Mouse (Mus musculus) heart, embryonic 14.5 days (tissue): ENCODE measurements at regions not wholly inside any gene's neighbourhood (a gene's known extent, or its start where the extent isn't known, plus 50 kb on each side); places are given as distances from the start of the nearest gene placed in this dataset.

Source experiments
- ATAC-seq: fragments of 200-750 bp; cut with Nextera tagmentation; 2 replicates; pipeline ENCODE4 v1.8.0; 2017; ENCODE audit warnings: low read depth, moderate TSS enrichment; ENCODE audit not compliant: insufficient number of reproducible peaks, insufficient read depth, low FRiP score
- H3K27ac ChIP-seq, 2 experiments: fragments of 200-500 bp in 1 of 2; fragments of 300-500 bp in 1 of 2; sonication (generic) in 1 of 2; replicated peaks in 1 of 2; 2 replicates each; pipeline ENCODE4 v1.5.1; 2012 to 2014; ENCODE audit warnings: low read depth in 2 of 2, low read length in 2 of 2, control low read depth in 1 of 2, mild to moderate bottlenecking in 1 of 2, mixed read lengths in 1 of 2; ENCODE audit not compliant: control insufficient read depth in 1 of 2, insufficient read depth in 1 of 2
- H3K27me3 ChIP-seq: fragments of 300-500 bp; sonication (generic); 2 replicates; pipeline ENCODE4 v1.6.1; 2014; ENCODE audit warnings: mild to moderate bottlenecking, low read length, control low read depth; ENCODE audit not compliant: control insufficient read depth, insufficient read depth
- H3K36me3 ChIP-seq: fragments of 300-500 bp; sonication (generic); 2 replicates; pipeline ENCODE4 v1.6.1; 2014; ENCODE audit warnings: mild to moderate bottlenecking, control low read depth, low read length, mixed read lengths; ENCODE audit not compliant: control insufficient read depth, insufficient read depth
- H3K4me1 ChIP-seq, 2 experiments: fragments of 200-500 bp in 1 of 2; fragments of 300-500 bp in 1 of 2; sonication (generic) in 1 of 2; 2 replicates each; pipeline ENCODE4 v1.6.1; 2012 to 2014; ENCODE audit warnings: low read length in 2 of 2, control low read depth in 1 of 2, mixed read lengths in 1 of 2; ENCODE audit not compliant: control insufficient read depth in 2 of 2, insufficient read depth in 2 of 2
- H3K4me2 ChIP-seq: fragments of 300-500 bp; sonication (generic); 2 replicates; pipeline ENCODE4 v1.6.1; 2014; ENCODE audit warnings: mild to moderate bottlenecking, low read length
- H3K4me3 ChIP-seq, 2 experiments: fragments of 200-500 bp in 1 of 2; fragments of 300-500 bp in 1 of 2; sonication (generic) in 1 of 2; 2 replicates each; pipeline ENCODE4 v1.5.1; 2012 to 2014; ENCODE audit warnings: low read length in 2 of 2, mild to moderate bottlenecking in 2 of 2, control low read depth in 1 of 2, low read depth in 1 of 2, moderate library complexity in 1 of 2; ENCODE audit not compliant: control insufficient read depth in 1 of 2, insufficient read depth in 1 of 2
- H3K9ac ChIP-seq: fragments of 300-500 bp; sonication (generic); 2 replicates; pipeline ENCODE4 v1.6.1; 2014; ENCODE audit warnings: mild to moderate bottlenecking, low read length
- H3K9me3 ChIP-seq: fragments of 300-500 bp; sonication (generic); 2 replicates; pipeline ENCODE4 v1.6.1; 2016; ENCODE audit warnings: low read length, control low read depth; ENCODE audit not compliant: control insufficient read depth
- whole genome bisulfite sequencing: fragments of 180-500 bp; shearing (Covaris S2); extraction: QIAGEN DNeasy Blood & Tissue Kit; methylation state at CpG from one replicate; pipeline ENCODE4 v1.1.7; 2014; 5-methylcytosine and 5-hydroxymethylcytosine counted together

- WGBS: 51% methylated on average over 8 of the region's 8 CpGs
- H3K27ac ChIP-seq: no peak overlapping the region; a peak in 1 of 4 replicates
- 0 out of 2 replicates have a peak, but pooled peaks have one; percentile 43 for ATAC-seq
Measured at GRCm38 (mm10) chr16:55731003-55731402, 107.7 kb downstream of the Nfkbiz start.

GRCm38 (mm10) chr16:55726538-55726937, 112.2 kb downstream of the Nfkbiz start:
- 55% methylated on average over 3 of the region's 3 CpGs for WGBS
- Histone ChIP-seq H3K27ac (no peak overlapping the region), H3K27me3 (no peaks in the 10 kb centered on the region), H3K36me3 (no peaks in the 10 kb centered on the region), H3K4me2 (no peak overlapping the region), H3K9ac (no peak overlapping the region), H3K4me1 (no peaks in the 10 kb centered on the region), H3K9me3 (no peaks in the 10 kb centered on the region), H3K4me3 (no peak overlapping the region)
- ATAC-seq: no peak

More at GRCm38 (mm10) chr16:55731003-55731402, 107.7 kb downstream of the Nfkbiz start:
- no peak overlapping the region for H3K4me2 ChIP-seq
- H3K36me3 ChIP-seq: no peaks in the 10 kb centered on the region
- H3K9ac ChIP-seq: no peak overlapping the region
- no peaks in the 10 kb centered on the region for H3K4me1 ChIP-seq
- no peaks in the 10 kb centered on the region for H3K9me3 ChIP-seq
- no peak overlapping the region for H3K4me3 ChIP-seq
- no peaks in the 10 kb centered on the region for H3K27me3 ChIP-seq

GRCm38 (mm10) chr16:55720430-55720829, 118.3 kb downstream of the Nfkbiz start:
- Histone ChIP-seq H3K4me1 (no peaks in the 10 kb centered on the region), H3K9ac (no peak overlapping the region), H3K27me3 (no peaks in the 10 kb centered on the region), H3K4me3 (no peak overlapping the region), H3K36me3 (no peaks in the 10 kb centered on the region), H3K9me3 (no peaks in the 10 kb centered on the region), H3K4me2 (no peak overlapping the region), H3K27ac (no peak overlapping the region)
- ATAC-seq: no peak
- WGBS: 20% methylated on average over 3 of the region's 3 CpGs

- no peak for ATAC-seq
- H3K4me3 ChIP-seq: no peak overlapping the region
- H3K27ac ChIP-seq: no peak overlapping the region
- no peaks in the 10 kb centered on the region for H3K27me3 ChIP-seq
- no peaks in the 10 kb centered on the region for H3K36me3 ChIP-seq
- WGBS: 57% methylated on average over 3 of the region's 3 CpGs
- no peaks in the 10 kb centered on the region for H3K4me1 ChIP-seq
- no peak overlapping the region for H3K9ac ChIP-seq
- no peaks in the 10 kb centered on the region for H3K9me3 ChIP-seq
- no peak overlapping the region for H3K4me2 ChIP-seq
Measured at GRCm38 (mm10) chr16:55710017-55710416, 128.7 kb downstream of the Nfkbiz start.

- H3K4me1 ChIP-seq: no peaks in the 10 kb centered on the region
- no peaks in the 10 kb centered on the region for H3K36me3 ChIP-seq
- H3K27ac ChIP-seq: no peak overlapping the region
- H3K9me3 ChIP-seq: peaks cover 3% of the 10 kb centered on the region; the same call in 1 of the 2 replicates
- no peak overlapping the region for H3K4me2 ChIP-seq
- H3K9ac ChIP-seq: no peak overlapping the region
- H3K27me3 ChIP-seq: no peaks in the 10 kb centered on the region
- H3K4me3 ChIP-seq: no peak overlapping the region
- ATAC-seq: 0 out of 2 replicates have a peak, but pooled peaks have one; percentile 35
Measured at GRCm38 (mm10) chr16:55706502-55706901, 132.2 kb downstream of the Nfkbiz start.

GRCm38 (mm10) chr16:55698489-55698892, 140.2 kb downstream of the Nfkbiz start:
- 61% methylated on average over 3 of the region's 3 CpGs for WGBS
- Histone ChIP-seq H3K4me3 (no peak overlapping the region), H3K4me1 (no peaks in the 10 kb centered on the region), H3K27ac (no peak overlapping the region), H3K9ac (no peak overlapping the region), H3K27me3 (no peaks in the 10 kb centered on the region), H3K9me3 (no peaks in the 10 kb centered on the region), H3K4me2 (no peak overlapping the region), H3K36me3 (no peaks in the 10 kb centered on the region)
- ATAC-seq: no peak

- Histone ChIP-seq H3K9me3 (no peaks in the 10 kb centered on the region), H3K27me3 (no peaks in the 10 kb centered on the region), H3K36me3 (no peaks in the 10 kb centered on the region), H3K4me3 (no peak overlapping the region), H3K9ac (no peak overlapping the region), H3K4me2 (no peak overlapping the region), H3K4me1 (no peaks in the 10 kb centered on the region), H3K27ac (no peak overlapping the region)
- WGBS: 74% methylated on average over 2 of the region's 2 CpGs
- no peak for ATAC-seq
Measured at GRCm38 (mm10) chr16:55691069-55691468, 147.6 kb downstream of the Nfkbiz start.

GRCm38 (mm10) chr16:55663946-55664345, 174.8 kb downstream of the Nfkbiz start:
- 74% methylated on average over 1 of the region's 1 CpGs for WGBS
- no peak for ATAC-seq

More at GRCm38 (mm10) chr16:55663946-55664345, 174.8 kb downstream of the Nfkbiz start:
- Histone ChIP-seq H3K9me3 (no peaks in the 10 kb centered on the region), H3K9ac (no peak overlapping the region), H3K36me3 (no peaks in the 10 kb centered on the region), H3K4me1 (no peaks in the 10 kb centered on the region), H3K4me3 (no peak overlapping the region), H3K27ac (no peak overlapping the region), H3K27me3 (no peaks in the 10 kb centered on the region), H3K4me2 (no peak overlapping the region)
